Mouse (Mus musculus): ENCODE data around the gene Suz12.

DNA sequence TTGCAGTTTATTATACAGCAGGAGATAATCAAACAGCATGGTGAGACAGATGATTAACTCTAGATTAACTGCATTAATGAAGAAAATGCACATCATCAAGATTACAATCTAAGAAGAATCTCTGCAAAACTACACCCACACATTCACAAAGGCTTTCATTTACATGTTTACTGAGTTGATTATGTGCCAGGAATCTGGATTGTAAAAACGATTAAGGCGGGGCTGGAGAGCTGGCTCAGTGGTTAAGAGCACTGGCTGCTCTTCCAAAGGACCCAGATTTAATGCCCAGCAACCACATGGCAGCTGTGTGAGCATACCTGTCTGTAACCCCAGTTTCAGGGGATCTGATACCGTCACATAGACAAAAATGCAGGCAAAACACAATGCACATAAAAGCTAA, 76.9 kb downstream of the Suz12 start:
- TF ChIP-seq POLR2A (IDR thresholded peaks at IDR 0.05; ENCODE audit: insufficient read depth, low read depth, low read length) (no peak), CTCF (IDR thresholded peaks at IDR 0.05; ENCODE audit: insufficient read depth, low read depth, low read length) (no peak)
